Mouse (Mus musculus) liver, embryonic 14.5 days (tissue): Measurements from ENCODE around the gene Gnai1.

Experiments used
- CTCF ChIP-seq: IDR thresholded peaks from 2 replicates; pipeline ENCODE4 v1.5.1; 2016; ENCODE audit warnings: antibody characterized with exemption, low read depth, control low read depth
- EP300 ChIP-seq: IDR thresholded peaks from 2 replicates; pipeline ENCODE4 v1.6.1; 2016; ENCODE audit warnings: antibody characterized with exemption, low read depth

DNA sequence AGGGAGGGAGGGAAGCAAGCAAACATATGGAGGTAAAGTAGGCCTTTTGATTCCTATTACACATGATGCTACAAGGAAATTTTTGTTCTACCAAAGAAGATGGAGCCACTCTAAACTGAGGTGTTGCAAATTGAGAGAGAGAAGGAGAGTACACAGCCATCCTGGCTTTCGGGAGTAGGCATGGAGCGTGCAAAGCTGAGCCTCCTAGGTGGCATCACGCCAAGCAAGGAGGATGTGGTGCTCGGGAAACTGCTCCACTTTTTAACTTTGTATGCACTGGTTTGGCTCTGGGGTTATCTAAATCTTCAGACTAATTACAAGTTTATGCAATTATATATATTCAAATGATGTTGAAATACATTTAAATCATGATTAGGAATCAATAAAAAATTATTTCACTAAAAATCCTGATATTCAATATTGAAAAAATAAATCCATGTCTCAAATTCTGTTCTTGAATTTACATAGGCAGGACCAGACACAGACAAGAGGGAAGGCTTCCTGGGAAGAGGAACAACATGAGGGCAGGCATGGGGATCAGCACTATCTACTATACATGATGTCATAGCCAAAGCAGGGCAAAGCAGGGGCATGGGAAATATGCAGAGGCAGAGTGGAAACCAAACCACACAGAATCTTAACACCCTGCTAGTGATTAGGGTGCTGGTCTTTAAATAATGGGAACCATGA is 17.2 kb downstream of the Gnai1 start:
- TF ChIP-seq CTCF (no peak), EP300 (no peak)
